Mouse (Mus musculus) heart, embryonic 10.5 days (tissue): ENCODE data around the gene Gm26741. TPM values are rescaled to one million over a fixed set of nuclear protein-coding genes. Genes with fewer than 3 reads are reported as not detected.
A peak's percentile ranks its signal among the peaks of the same experiment; 100 is the strongest.

Experiments
- DNase-seq: peaks from one replicate; pipeline ENCODE4 v3.0.0-alpha.2; 2017; ENCODE audit warnings: low spot score
- H3K27ac ChIP-seq: fragments of 300-500 bp; sonication (generic); 2 replicates; pipeline ENCODE4 v1.5.1; 2016; ENCODE audit warnings: mild to moderate bottlenecking
- H3K27me3 ChIP-seq: fragments of 300-500 bp; sonication (generic); 2 replicates; pipeline ENCODE4 v1.6.1; 2016; ENCODE audit warnings: mild to moderate bottlenecking; ENCODE audit not compliant: poor library complexity, insufficient read depth, severe bottlenecking
- H3K36me3 ChIP-seq: fragments of 300-500 bp; sonication (generic); 2 replicates; pipeline ENCODE4 v1.6.1; 2016; ENCODE audit warnings: mild to moderate bottlenecking, moderate library complexity
- H3K4me1 ChIP-seq: fragments of 300-500 bp; sonication (generic); 2 replicates; pipeline ENCODE4 v1.6.1; 2016; ENCODE audit warnings: mild to moderate bottlenecking
- H3K4me3 ChIP-seq: fragments of 300-500 bp; sonication (generic); 2 replicates; pipeline ENCODE4 v1.5.1; 2016; ENCODE audit warnings: mild to moderate bottlenecking, moderate library complexity
- H3K9me3 ChIP-seq: fragments of 300-500 bp; sonication (generic); 2 replicates; pipeline ENCODE4 v1.6.1; 2016; ENCODE audit warnings: mild to moderate bottlenecking, moderate library complexity
- WGBS: fragments of 180-500 bp; shearing (Covaris S2); methylation state at CpG from one replicate; pipeline ENCODE4 v1.1.7; 2016; 5-methylcytosine and 5-hydroxymethylcytosine counted together
- polyA plus RNA-seq: library from polyadenylated mRNA; unstranded; fragments of >200 nt; fragmentation: Nextera tagmentation; extraction: Ambion mirVana; gene quantifications from 2 replicates; pipeline ENCODE4 v1.2.1, GENCODE M21; 2016

Gm26741 gene
- polyA plus RNA-seq, 1 experiment from 2014 or later = not detected

DNA sequence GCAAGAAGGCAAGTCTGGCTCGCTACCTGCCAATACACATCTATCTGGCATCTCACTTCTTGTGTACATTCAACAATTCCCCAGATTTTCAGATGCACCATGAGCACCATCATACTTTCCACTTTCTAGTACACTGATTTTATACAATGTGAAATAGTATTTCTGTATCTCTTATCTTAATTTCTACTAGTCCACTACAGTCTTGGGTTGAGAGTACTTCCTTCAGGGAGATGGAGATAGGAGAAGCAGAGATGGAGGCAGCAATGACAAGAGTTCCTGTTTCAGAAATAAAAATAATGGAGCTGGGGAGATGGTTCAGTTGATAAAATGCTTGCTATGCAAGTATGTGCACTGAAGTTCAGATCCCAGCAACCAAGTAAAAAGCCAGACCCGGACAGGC lies 19.2 kb downstream of the Gm26741 start:
- Histone ChIP-seq H3K27ac (no peak overlapping the region), H3K9me3 (no peaks in the 10 kb centered on the region), H3K36me3 (0 out of 2 replicates have a peak, but pooled peaks cover 2% of the 10 kb centered on the region), H3K4me1 (peaks cover 7% of the 10 kb centered on the region; the same call in 1 of the 2 replicates), H3K4me3 (no peak overlapping the region), H3K27me3 (no peaks in the 10 kb centered on the region)
- no peak for DNase-seq
- WGBS = 93% methylated on average over 2 of the region's 2 CpGs

DNA sequence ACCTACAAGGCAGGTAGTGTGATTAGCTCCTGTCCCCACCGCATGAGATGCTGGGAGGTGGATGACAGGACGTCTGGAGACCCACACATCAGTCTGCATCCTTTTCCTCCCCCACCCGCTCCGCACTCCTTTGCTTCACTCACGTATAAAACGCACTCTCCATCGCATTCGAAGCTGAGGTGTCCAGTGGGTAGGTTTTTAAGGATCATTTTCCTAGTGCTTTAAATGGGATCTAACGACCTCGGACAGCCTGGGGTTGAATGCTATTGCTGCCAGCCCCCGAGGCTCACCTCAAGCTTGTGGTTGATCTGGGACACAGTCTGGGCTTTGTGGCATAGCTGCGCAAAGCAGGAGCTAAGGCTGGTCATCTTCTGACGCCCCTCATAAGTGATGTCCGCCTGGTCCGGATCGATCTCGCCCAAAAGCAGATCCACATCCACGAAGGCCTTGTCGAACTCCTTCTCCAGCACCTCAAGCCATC lies 22.8 kb downstream of the Gm26741 start:
- Histone ChIP-seq H3K27me3 (no peaks in the 10 kb centered on the region), H3K4me3 (peak overlapping the region; percentile 93), H3K27ac (peak overlapping the region; percentile 97), H3K4me1 (peaks cover 10% of the 10 kb centered on the region; the same call in 1 of the 2 replicates), H3K36me3 (0 out of 2 replicates have a peak, but pooled peaks cover 2% of the 10 kb centered on the region), H3K9me3 (no peaks in the 10 kb centered on the region)
- DNase-seq = peak; percentile 85
- WGBS = under 1% methylated on average over 19 of the region's 19 CpGs

DNA sequence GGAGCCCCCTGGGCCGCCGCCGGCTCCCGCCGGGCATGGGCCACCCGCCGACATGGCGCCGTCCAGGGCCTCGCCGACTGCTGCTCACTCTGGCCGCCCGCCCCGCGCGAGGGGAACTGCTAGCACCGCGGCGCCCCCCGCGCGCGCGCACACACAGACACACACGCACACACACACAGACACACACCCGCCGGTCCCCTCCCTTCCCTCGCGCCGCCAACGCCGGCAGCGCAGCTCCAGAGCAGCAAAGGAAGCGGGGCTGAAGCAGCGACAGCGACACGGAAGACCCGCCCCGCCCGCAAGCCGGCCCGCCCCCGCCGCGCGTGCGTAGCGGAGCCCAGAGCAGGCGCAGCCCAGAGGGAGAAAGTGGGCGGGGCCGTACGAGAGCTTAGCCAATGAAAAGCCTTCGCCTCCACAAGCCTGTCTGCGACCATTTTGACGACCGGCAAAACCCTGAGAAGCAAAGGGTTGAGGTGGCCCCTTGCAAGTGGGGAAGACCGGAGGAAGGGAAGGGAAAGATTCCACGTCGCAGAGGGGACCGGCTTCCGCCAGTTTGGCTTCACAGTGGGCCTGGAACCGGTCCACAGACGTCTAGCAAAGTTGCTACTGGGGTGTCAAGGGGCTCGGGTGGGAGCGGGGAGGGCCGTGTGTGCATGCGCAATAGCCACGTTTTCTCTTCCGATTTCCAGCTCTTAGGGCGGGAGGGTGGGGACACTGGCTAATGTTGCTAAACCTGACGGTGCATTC lies 23.5 kb downstream of the Gm26741 start, which contains the start of gene Gopc:
TSS of gene Gopc (minus strand) at position 280 of the 747 bp plus-strand sequence.
- H3K4me3 ChIP-seq = peak within 1 kb of the TSS; percentile 93
- no peaks in the 10 kb centered on the region for H3K27me3 ChIP-seq
- H3K9me3 ChIP-seq = no peaks in the 10 kb centered on the region
- H3K4me1 ChIP-seq = peaks cover 10% of the 10 kb centered on the region; the same call in 1 of the 2 replicates
- H3K36me3 ChIP-seq = 0 out of 2 replicates have a peak, but pooled peaks cover 2% of the 10 kb centered on the region
- DNase-seq = peak; percentile 96
- peak within 1 kb of the TSS; percentile 97 for H3K27ac ChIP-seq
- under 1% methylated on average over 71 of the region's 71 CpGs for WGBS

DNA sequence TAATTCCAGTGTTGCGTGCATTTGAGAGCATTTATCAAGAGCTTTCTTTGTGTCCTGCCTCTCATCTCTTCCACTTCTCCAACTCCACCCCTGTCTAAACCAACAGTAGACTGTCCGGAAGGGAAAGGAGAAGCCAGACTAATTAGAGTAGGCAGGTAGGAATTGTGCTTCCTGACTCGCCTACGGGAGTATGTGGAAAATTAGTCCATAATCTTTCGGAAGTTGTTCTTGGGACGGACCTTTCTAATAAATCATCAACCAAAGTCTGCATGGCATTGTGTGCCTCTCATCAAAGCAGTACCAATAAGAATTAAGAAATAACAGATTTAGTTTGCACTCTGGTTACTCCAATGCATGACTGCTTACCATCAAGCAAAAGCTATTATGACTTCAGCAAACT lies 24.5 kb downstream of the Gm26741 start:
- H3K36me3 ChIP-seq = 0 out of 2 replicates have a peak, but pooled peaks cover 1% of the 10 kb centered on the region
- H3K4me3 ChIP-seq = peak overlapping the region; percentile 93
- H3K27me3 ChIP-seq = no peaks in the 10 kb centered on the region
- no peak for DNase-seq
- H3K9me3 ChIP-seq = no peaks in the 10 kb centered on the region
- 83% methylated on average over 6 of the region's 6 CpGs for WGBS
- peaks cover 10% of the 10 kb centered on the region; the same call in 1 of the 2 replicates for H3K4me1 ChIP-seq
- H3K27ac ChIP-seq = peak overlapping the region; percentile 97

DNA sequence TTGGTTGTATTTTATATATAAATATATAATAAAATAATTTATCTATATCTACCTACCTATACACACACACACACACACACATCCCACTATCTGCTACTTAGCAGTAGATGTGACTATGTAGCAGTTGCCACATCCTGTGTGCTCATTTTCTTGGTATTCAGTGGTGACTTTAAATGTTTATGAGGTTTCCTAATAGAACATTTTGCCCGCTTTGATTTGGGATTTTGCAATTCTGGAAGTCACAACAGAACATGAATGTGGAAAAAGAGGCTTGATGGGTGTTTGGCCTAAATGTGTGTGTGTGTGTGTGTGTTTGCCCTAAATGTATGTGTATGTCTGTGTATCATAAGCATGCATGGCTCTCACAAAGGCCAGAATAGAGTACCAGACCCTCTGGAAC lies 25.0 kb downstream of the Gm26741 start:
- peaks cover 10% of the 10 kb centered on the region; the same call in 1 of the 2 replicates for H3K4me1 ChIP-seq
- 98% methylated on average over 1 of the region's 1 CpGs for WGBS
- no peaks in the 10 kb centered on the region for H3K27me3 ChIP-seq
- H3K4me3 ChIP-seq = no peak overlapping the region
- H3K36me3 ChIP-seq = no peaks in the 10 kb centered on the region
- no peak overlapping the region for H3K27ac ChIP-seq
- H3K9me3 ChIP-seq = no peaks in the 10 kb centered on the region
- no peak for DNase-seq

DNA sequence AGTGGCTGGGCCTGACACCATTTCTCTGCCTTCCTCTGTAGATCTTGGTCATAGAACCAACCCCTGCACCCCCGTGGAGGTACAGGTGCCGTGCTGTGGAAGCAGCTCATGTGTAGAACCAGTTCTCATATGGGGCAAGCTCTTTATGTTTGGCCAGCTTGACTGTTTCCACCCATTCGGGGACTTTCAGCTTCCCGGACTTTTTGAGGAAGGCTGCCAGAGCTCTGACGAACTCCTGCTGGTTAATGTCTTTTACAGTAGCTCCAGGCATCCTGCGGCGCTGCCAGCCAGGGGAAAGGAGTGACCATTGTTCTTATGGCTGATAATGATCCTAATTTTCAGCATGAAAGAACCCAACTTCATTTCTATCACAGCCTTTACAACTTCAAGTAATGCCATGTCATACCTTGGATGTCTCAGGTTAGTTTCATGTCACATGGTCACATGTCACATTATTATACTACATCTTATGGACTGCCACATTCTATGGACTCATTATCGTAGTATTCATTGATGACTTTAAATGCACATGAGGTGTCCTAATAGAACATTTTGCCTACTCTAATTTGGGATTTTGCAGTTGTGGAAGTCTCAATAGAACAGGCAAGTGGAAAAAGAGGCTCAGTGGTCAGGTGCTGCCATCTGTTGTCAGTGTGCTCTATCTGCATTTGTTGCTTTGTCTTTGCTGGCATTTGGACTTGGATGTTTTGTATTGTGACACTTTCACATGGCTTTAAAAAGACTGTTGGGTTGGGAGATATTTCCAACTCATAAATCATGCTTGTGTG lies 26.4 kb downstream of the Gm26741 start:
- Histone ChIP-seq H3K27me3 (no peaks in the 10 kb centered on the region), H3K4me3 (no peak overlapping the region), H3K27ac (no peak overlapping the region), H3K9me3 (no peaks in the 10 kb centered on the region), H3K36me3 (no peaks in the 10 kb centered on the region), H3K4me1 (peaks cover 6% of the 10 kb centered on the region; the same call in 1 of the 2 replicates)
- WGBS = 38% methylated on average over 8 of the region's 8 CpGs
- DNase-seq = no peak

DNA sequence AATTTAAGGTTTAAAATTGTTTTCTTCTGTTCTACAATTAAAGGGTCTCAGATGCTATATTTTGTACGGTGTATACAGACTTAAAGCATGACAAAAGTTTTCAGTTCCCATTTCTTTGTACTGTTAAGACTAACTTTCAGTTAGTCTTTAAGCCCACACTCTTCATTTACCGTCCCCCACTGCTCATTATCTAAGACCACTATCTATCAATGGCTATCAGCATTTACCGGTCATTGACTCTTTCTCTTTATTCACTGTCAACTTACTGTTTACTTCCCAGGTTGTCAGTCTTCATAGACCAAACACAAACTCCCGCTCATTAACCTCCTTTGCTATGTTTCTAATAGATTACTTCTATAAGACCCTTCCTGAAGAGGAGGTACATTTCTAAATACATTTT lies 28.6 kb downstream of the Gm26741 start:
- no peaks in the 10 kb centered on the region for H3K27me3 ChIP-seq
- no peak for DNase-seq
- peaks cover 6% of the 10 kb centered on the region; the same call in 1 of the 2 replicates for H3K4me1 ChIP-seq
- 61% methylated on average over 4 of the region's 4 CpGs for WGBS
- H3K4me3 ChIP-seq = no peak overlapping the region
- H3K9me3 ChIP-seq = no peaks in the 10 kb centered on the region
- H3K36me3 ChIP-seq = no peaks in the 10 kb centered on the region
- H3K27ac ChIP-seq = no peak overlapping the region

DNA sequence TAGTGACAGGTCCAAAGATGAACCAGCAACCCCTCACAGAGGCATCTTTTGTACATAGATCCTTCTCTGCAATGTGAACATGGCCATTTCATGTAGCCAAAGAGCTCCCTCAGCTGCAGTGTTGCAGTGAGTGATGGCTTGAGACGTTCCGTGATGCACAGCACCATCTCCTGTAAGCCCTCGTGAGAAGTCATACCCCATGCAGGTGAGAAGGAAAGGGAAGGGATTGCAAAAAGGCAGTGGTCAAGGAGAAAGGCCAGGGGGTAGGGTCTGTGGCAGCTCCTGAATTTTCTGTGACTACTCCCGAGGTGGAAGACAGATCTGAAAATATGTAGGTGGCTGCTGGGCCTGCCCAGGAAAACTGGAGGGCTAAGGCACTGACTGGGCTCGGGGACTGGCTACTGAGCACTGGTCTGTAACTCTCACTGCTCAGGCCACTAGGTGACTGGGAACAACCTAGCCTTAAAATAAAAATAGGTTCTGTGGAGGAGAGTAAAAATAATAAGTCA lies 30.4 kb downstream of the Gm26741 start, which contains the start of gene Nepn:
TSS of gene Nepn (plus strand) at position 51 of the 509 bp plus-strand sequence.
- no peak for DNase-seq
- H3K36me3 ChIP-seq = no peaks in the 10 kb centered on the region
- WGBS = 64% methylated on average over 5 of the region's 5 CpGs
- H3K27me3 ChIP-seq = no peaks in the 10 kb centered on the region
- no peaks in the 10 kb centered on the region for H3K4me1 ChIP-seq
- H3K27ac ChIP-seq = no peak within 1 kb of the TSS
- no peaks in the 10 kb centered on the region for H3K9me3 ChIP-seq
- no peak within 1 kb of the TSS for H3K4me3 ChIP-seq

DNA sequence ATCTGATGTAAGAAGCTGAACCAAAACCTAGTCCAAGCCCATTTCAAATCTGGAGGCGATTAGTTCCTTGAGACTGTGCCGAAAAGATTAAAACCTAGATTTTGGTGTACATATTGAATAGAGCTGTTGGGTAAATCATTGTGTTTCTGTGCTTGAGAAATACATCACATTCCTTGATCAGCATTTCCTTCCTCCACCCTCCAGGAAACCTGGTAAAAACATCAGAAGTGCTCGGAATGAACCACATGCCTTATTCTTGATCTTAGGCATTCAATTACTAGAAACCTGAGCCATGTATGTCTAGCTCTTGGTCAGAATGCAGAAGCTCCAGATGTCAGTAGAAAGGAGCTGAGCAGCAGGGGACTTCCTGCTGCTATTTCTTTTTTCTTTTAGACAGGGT lies 30.9 kb downstream of the Gm26741 start:
- Histone ChIP-seq H3K9me3 (no peaks in the 10 kb centered on the region), H3K27me3 (no peaks in the 10 kb centered on the region), H3K36me3 (no peaks in the 10 kb centered on the region), H3K27ac (no peak overlapping the region), H3K4me3 (no peak overlapping the region), H3K4me1 (no peaks in the 10 kb centered on the region)
- DNase-seq = no peak
- 74% methylated on average over 3 of the region's 3 CpGs for WGBS

DNA sequence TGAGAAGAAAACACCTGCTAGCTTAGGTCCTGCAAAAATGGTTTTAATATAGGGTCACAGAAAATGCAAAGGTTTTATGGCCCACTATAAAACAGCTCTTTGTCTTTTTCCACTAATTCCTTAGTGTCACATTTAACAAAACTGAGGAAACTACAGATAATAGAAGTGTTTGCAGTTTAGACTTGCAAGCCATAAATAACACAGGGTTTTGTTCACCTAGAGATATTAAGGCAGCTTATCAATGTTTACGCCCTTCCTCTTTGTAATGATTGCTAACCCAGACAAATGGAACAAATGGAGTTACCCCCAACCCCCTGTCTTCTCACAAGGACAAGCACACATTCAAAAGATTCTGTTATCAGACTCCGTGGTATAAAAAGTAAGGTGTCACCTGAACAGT lies 32.6 kb downstream of the Gm26741 start:
- no peaks in the 10 kb centered on the region for H3K4me1 ChIP-seq
- no peak overlapping the region for H3K27ac ChIP-seq
- no peak for DNase-seq
- no peaks in the 10 kb centered on the region for H3K36me3 ChIP-seq
- no peak overlapping the region for H3K4me3 ChIP-seq
- 61% methylated on average over 2 of the region's 2 CpGs for WGBS
- no peaks in the 10 kb centered on the region for H3K9me3 ChIP-seq
- H3K27me3 ChIP-seq = no peaks in the 10 kb centered on the region

DNA sequence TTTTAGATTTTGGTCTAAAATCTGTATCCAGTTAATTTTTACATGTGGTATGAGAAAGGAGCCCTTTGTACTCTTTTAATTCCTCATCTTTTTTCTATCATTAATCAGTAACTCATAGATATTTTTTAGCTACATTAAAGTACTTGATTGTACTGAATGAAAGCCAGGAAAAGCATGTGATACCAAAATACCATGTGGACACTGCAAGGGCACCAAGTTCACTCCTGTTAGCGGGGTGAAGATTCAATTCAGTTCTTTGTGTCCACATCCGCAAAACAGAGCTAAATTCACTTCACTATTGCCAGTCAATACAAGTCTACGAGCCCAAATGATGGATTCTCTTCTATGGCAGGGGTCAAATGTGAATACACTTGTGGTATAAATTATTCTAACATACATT lies 38.1 kb downstream of the Gm26741 start:
- H3K4me1 ChIP-seq = no peaks in the 10 kb centered on the region
- 86% methylated on average over 3 of the region's 3 CpGs for WGBS
- no peaks in the 10 kb centered on the region for H3K36me3 ChIP-seq
- no peaks in the 10 kb centered on the region for H3K27me3 ChIP-seq
- H3K9me3 ChIP-seq = no peaks in the 10 kb centered on the region
- DNase-seq = no peak
- no peak overlapping the region for H3K27ac ChIP-seq
- no peak overlapping the region for H3K4me3 ChIP-seq

DNA sequence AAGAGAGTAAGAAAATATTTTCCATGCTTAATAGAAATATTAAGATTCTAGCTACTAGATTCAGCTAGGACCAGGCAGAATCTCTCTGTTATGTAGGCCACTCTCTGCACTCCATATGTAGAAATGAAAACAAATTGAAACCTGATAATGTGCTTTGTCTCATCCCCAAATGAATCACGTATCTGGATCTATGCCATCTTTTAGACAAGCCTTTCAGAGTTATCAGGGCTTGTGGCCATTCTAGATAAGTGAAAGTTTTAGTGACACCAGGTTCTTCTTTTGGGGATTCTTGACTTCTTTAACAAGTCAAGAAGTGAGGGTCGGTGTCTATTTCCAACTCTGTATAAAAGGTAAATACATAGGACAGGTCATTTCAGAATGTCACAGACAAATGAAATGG lies 40.1 kb downstream of the Gm26741 start:
- H3K36me3 ChIP-seq = no peaks in the 10 kb centered on the region
- DNase-seq = no peak
- 75% methylated on average over 2 of the region's 2 CpGs for WGBS
- no peaks in the 10 kb centered on the region for H3K27me3 ChIP-seq
- no peak overlapping the region for H3K4me3 ChIP-seq
- no peaks in the 10 kb centered on the region for H3K4me1 ChIP-seq
- H3K27ac ChIP-seq = no peak overlapping the region
- H3K9me3 ChIP-seq = no peaks in the 10 kb centered on the region

DNA sequence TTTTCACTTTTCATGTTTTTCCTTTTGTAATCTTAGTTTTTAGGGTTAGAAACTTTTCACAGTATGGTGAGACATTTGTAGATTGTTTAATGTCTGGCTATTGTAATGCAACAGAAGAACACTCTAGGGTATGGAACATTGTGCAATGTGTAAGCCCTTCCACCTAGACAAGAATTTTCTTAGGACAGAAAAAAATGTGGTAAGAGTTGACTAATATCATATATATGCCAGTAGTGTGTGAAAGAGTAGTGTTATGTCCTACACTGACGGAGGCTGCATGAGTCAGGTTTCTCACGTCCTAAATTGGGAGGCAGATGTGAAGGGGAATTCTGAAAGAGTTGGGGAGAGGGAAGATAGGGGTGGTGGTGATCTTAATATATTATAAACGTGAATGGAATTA lies 41.2 kb downstream of the Gm26741 start:
- Histone ChIP-seq H3K27ac (no peak overlapping the region), H3K4me1 (no peaks in the 10 kb centered on the region), H3K27me3 (no peaks in the 10 kb centered on the region), H3K4me3 (no peak overlapping the region), H3K36me3 (no peaks in the 10 kb centered on the region), H3K9me3 (no peaks in the 10 kb centered on the region)
- 58% methylated on average over 3 of the region's 3 CpGs for WGBS
- DNase-seq = no peak
